Mouse (Mus musculus): Measurements from ENCODE around the gene Kat7.

Gene Kat7

GRCm38 (mm10) chr11:95254165-95254564 is 55.9 kb downstream of the Kat7 start:
- in situ Hi-C loops (cut with MboI; ENCODE audit: low pct_unique_long_range_greater_than_20kb in 1 of 2, low sequenced_read_pairs in 2 of 2, unreplicated experiment in 1 of 2): no loop called here

GRCm38 (mm10) chr11:95252104-95252503 is 57.9 kb downstream of the Kat7 start:
- in situ Hi-C loops (cut with MboI; ENCODE audit: low pct_unique_long_range_greater_than_20kb in 1 of 2, low sequenced_read_pairs in 2 of 2, unreplicated experiment in 1 of 2): no loop called here

- in situ Hi-C loops (cut with MboI; ENCODE audit: low pct_unique_long_range_greater_than_20kb in 1 of 2, low sequenced_read_pairs in 2 of 2, unreplicated experiment in 1 of 2): no loop called here
Measured at GRCm38 (mm10) chr11:95251295-95251694, 58.8 kb downstream of the Kat7 start.

- in situ Hi-C loops (cut with MboI; ENCODE audit: low pct_unique_long_range_greater_than_20kb in 1 of 2, low sequenced_read_pairs in 2 of 2, unreplicated experiment in 1 of 2): no loop called here
Measured at GRCm38 (mm10) chr11:95250110-95250509, 59.9 kb downstream of the Kat7 start.

- in situ Hi-C loops (cut with MboI; ENCODE audit: low pct_unique_long_range_greater_than_20kb in 1 of 2, low sequenced_read_pairs in 2 of 2, unreplicated experiment in 1 of 2): no loop called here
Measured at GRCm38 (mm10) chr11:95247065-95247464, 63.0 kb downstream of the Kat7 start.

GRCm38 (mm10) chr11:95245456-95245855 is 64.6 kb downstream of the Kat7 start:
- in situ Hi-C loops (cut with MboI; ENCODE audit: low pct_unique_long_range_greater_than_20kb in 1 of 2, low sequenced_read_pairs in 2 of 2, unreplicated experiment in 1 of 2): no loop called here

- in situ Hi-C loops (cut with MboI; ENCODE audit: low pct_unique_long_range_greater_than_20kb in 1 of 2, low sequenced_read_pairs in 2 of 2, unreplicated experiment in 1 of 2): loop anchor here in 1 of 2 experiments (5.0 kb wide), 1 partner anchor 120 kb away; the partner anchor contains the start of gene Dlx3
Measured at GRCm38 (mm10) chr11:95242653-95243052, 67.4 kb downstream of the Kat7 start.

- in situ Hi-C loops (cut with MboI; ENCODE audit: low pct_unique_long_range_greater_than_20kb in 1 of 2, low sequenced_read_pairs in 2 of 2, unreplicated experiment in 1 of 2): loop anchor here in 1 of 2 experiments (5.0 kb wide), 1 partner anchor 116 kb away; the partner anchor contains the start of gene Dlx3
Measured at GRCm38 (mm10) chr11:95238477-95238876, 71.6 kb downstream of the Kat7 start.

- in situ Hi-C loops (cut with MboI; ENCODE audit: low pct_unique_long_range_greater_than_20kb in 1 of 2, low sequenced_read_pairs in 2 of 2, unreplicated experiment in 1 of 2): no loop called here
Measured at GRCm38 (mm10) chr11:95232329-95232696, 77.7 kb downstream of the Kat7 start.

- in situ Hi-C loops (cut with MboI; ENCODE audit: low pct_unique_long_range_greater_than_20kb in 1 of 2, low sequenced_read_pairs in 2 of 2, unreplicated experiment in 1 of 2): no loop called here
Measured at GRCm38 (mm10) chr11:95231688-95232328, 78.2 kb downstream of the Kat7 start.

- in situ Hi-C loops (cut with MboI; ENCODE audit: low pct_unique_long_range_greater_than_20kb in 1 of 2, low sequenced_read_pairs in 2 of 2, unreplicated experiment in 1 of 2): no loop called here
Measured at GRCm38 (mm10) chr11:95227467-95227866, 82.6 kb downstream of the Kat7 start.

- in situ Hi-C loops (cut with MboI; ENCODE audit: low pct_unique_long_range_greater_than_20kb in 1 of 2, low sequenced_read_pairs in 2 of 2, unreplicated experiment in 1 of 2): no loop called here
Measured at GRCm38 (mm10) chr11:95225448-95225847, 84.6 kb downstream of the Kat7 start.

Data from mouse embryonic stem cell (cell line).